Mouse (Mus musculus): Measurements from ENCODE around the gene 1810009J06Rik. TPM values are rescaled to one million over a fixed set of nuclear protein-coding genes. Genes with fewer than 3 reads are reported as not detected.
"Not testable (repeated sequence)": the region's sequence is repeated elsewhere in the genome, so short reads cannot be mapped to it uniquely, and the experiment has no call there.

The 1810009J06Rik gene
- not detected in 2 replicates for polyA plus RNA-seq (2015; fragmentation: Nextera tagmentation; extraction: Ambion mirVana)

GRCm38 (mm10) chr6:40964454-40964853 lies at the start of gene 1810009J06Rik:
Gene 1810009J06Rik, plus strand, starts transcription at chr6:40964754.
- not testable (repeated sequence) for H3K9ac ChIP-seq (replicated peaks; ENCODE audit: low read depth, low read length); H3K27ac ChIP-seq (ENCODE audit: low read length); H3K4me2 ChIP-seq (ENCODE audit: low read length); H3K27me3 ChIP-seq (replicated peaks; ENCODE audit: control insufficient read depth, insufficient read depth, low read length); ATAC-seq; H3K4me3 ChIP-seq (replicated peaks; ENCODE audit: low read length); H3K36me3 ChIP-seq (ENCODE audit: control insufficient read depth, insufficient read depth); H3K9me3 ChIP-seq (ENCODE audit: control insufficient read depth, low read length); H3K4me1 ChIP-seq (replicated peaks; ENCODE audit: control insufficient read depth, insufficient read depth, low read length)
- 88% methylated on average over 2 of the region's 2 CpGs for WGBS

- WGBS = 81% methylated on average over 4 of the region's 4 CpGs
- ATAC-seq = no peak
- Histone ChIP-seq H3K36me3 (ENCODE audit: control insufficient read depth, insufficient read depth) (no peaks in the 10 kb centered on the region), H3K9me3 (ENCODE audit: control insufficient read depth, low read length) (no peaks in the 10 kb centered on the region), H3K4me1 (replicated peaks; ENCODE audit: control insufficient read depth, insufficient read depth, low read length) (no peaks in the 10 kb centered on the region), H3K4me2 (ENCODE audit: low read length) (no peak overlapping the region), H3K27me3 (replicated peaks; ENCODE audit: control insufficient read depth, insufficient read depth, low read length) (no peaks in the 10 kb centered on the region), H3K9ac (replicated peaks; ENCODE audit: low read depth, low read length) (no peak overlapping the region), H3K27ac (ENCODE audit: low read length) (no peak overlapping the region), H3K4me3 (replicated peaks; ENCODE audit: low read length) (no peak overlapping the region)
Observed at GRCm38 (mm10) chr6:40919954-40920353, 44.6 kb upstream of the 1810009J06Rik start.

- Histone ChIP-seq H3K27me3 (replicated peaks; ENCODE audit: control insufficient read depth, insufficient read depth, low read length) (no peaks in the 10 kb centered on the region), H3K9me3 (ENCODE audit: control insufficient read depth, low read length) (no peaks in the 10 kb centered on the region), H3K9ac (replicated peaks; ENCODE audit: low read depth, low read length) (no peak within 1 kb of the TSS), H3K36me3 (ENCODE audit: control insufficient read depth, insufficient read depth) (no peaks in the 10 kb centered on the region), H3K4me3 (replicated peaks; ENCODE audit: low read length) (no peak within 1 kb of the TSS), H3K4me1 (replicated peaks; ENCODE audit: control insufficient read depth, insufficient read depth, low read length) (no peaks in the 10 kb centered on the region), H3K4me2 (ENCODE audit: low read length) (no peak within 1 kb of the TSS), H3K27ac (ENCODE audit: low read length) (no peak within 1 kb of the TSS)
- no peak for ATAC-seq
- 94% methylated on average over 10 of the region's 10 CpGs for WGBS
Observed at GRCm38 (mm10) chr6:40940457-40940856, 24.1 kb upstream of the 1810009J06Rik start, which contains the start of gene 1700074P13Rik. Gene 1700074P13Rik, minus strand, starts transcription at chr6:40940557.

- Histone ChIP-seq H3K27me3 (replicated peaks; ENCODE audit: control insufficient read depth, insufficient read depth, low read length) (no peaks in the 10 kb centered on the region), H3K9me3 (ENCODE audit: control insufficient read depth, low read length) (no peaks in the 10 kb centered on the region), H3K4me3 (replicated peaks; ENCODE audit: low read length) (no peak within 1 kb of the TSS), H3K27ac (ENCODE audit: low read length) (no peak within 1 kb of the TSS), H3K36me3 (ENCODE audit: control insufficient read depth, insufficient read depth) (no peaks in the 10 kb centered on the region), H3K4me2 (ENCODE audit: low read length) (no peak within 1 kb of the TSS), H3K9ac (replicated peaks; ENCODE audit: low read depth, low read length) (no peak within 1 kb of the TSS), H3K4me1 (replicated peaks; ENCODE audit: control insufficient read depth, insufficient read depth, low read length) (no peaks in the 10 kb centered on the region)
- ATAC-seq = no peak
Observed at GRCm38 (mm10) chr6:40951770-40952169, 12.8 kb upstream of the 1810009J06Rik start, which contains the start of gene Gm4744. Gene Gm4744, minus strand, starts transcription at chr6:40951870.

- Histone ChIP-seq H3K9me3 (ENCODE audit: control insufficient read depth, low read length) (no peaks in the 10 kb centered on the region), H3K9ac (replicated peaks; ENCODE audit: low read depth, low read length) (no peak overlapping the region)
Observed at GRCm38 (mm10) chr6:40953716-40954115, 10.8 kb upstream of the 1810009J06Rik start.

GRCm38 (mm10) chr6:40999379-40999778 lies 34.8 kb downstream of the 1810009J06Rik start, which contains the start of gene Gm2663:
Gene Gm2663, minus strand, starts transcription at chr6:40999479.
- ATAC-seq; H3K36me3 ChIP-seq (ENCODE audit: control insufficient read depth, insufficient read depth); H3K27ac ChIP-seq (ENCODE audit: low read length); H3K9ac ChIP-seq (replicated peaks; ENCODE audit: low read depth, low read length); H3K27me3 ChIP-seq (replicated peaks; ENCODE audit: control insufficient read depth, insufficient read depth, low read length); H3K9me3 ChIP-seq (ENCODE audit: control insufficient read depth, low read length); H3K4me2 ChIP-seq (ENCODE audit: low read length); H3K4me1 ChIP-seq (replicated peaks; ENCODE audit: control insufficient read depth, insufficient read depth, low read length); H3K4me3 ChIP-seq (replicated peaks; ENCODE audit: low read length): not testable (repeated sequence)

More at GRCm38 (mm10) chr6:40953716-40954115, 10.8 kb upstream of the 1810009J06Rik start:
- no peaks in the 10 kb centered on the region for H3K36me3 ChIP-seq (ENCODE audit: control insufficient read depth, insufficient read depth)
- no peak overlapping the region for H3K4me3 ChIP-seq (replicated peaks; ENCODE audit: low read length)
- H3K4me1 ChIP-seq (replicated peaks; ENCODE audit: control insufficient read depth, insufficient read depth, low read length) = no peaks in the 10 kb centered on the region
- 57% methylated on average over 2 of the region's 2 CpGs for WGBS
- no peak for ATAC-seq
- H3K4me2 ChIP-seq (ENCODE audit: low read length) = no peak overlapping the region
- H3K27me3 ChIP-seq (replicated peaks; ENCODE audit: control insufficient read depth, insufficient read depth, low read length) = no peaks in the 10 kb centered on the region
- no peak overlapping the region for H3K27ac ChIP-seq (ENCODE audit: low read length)

- Histone ChIP-seq H3K9me3 (ENCODE audit: control insufficient read depth, low read length) (no peaks in the 10 kb centered on the region), H3K4me3 (replicated peaks; ENCODE audit: low read length) (no peak overlapping the region), H3K36me3 (ENCODE audit: control insufficient read depth, insufficient read depth) (no peaks in the 10 kb centered on the region), H3K9ac (replicated peaks; ENCODE audit: low read depth, low read length) (no peak overlapping the region), H3K4me1 (replicated peaks; ENCODE audit: control insufficient read depth, insufficient read depth, low read length) (no peaks in the 10 kb centered on the region), H3K27me3 (replicated peaks; ENCODE audit: control insufficient read depth, insufficient read depth, low read length) (no peaks in the 10 kb centered on the region), H3K4me2 (ENCODE audit: low read length) (no peak overlapping the region), H3K27ac (ENCODE audit: low read length) (no peak overlapping the region)
- WGBS = 80% methylated on average over 4 of the region's 4 CpGs
- no peak for ATAC-seq
Observed at GRCm38 (mm10) chr6:41015065-41015464, 50.5 kb downstream of the 1810009J06Rik start.

Other genes with a start within 250 kb of the 1810009J06Rik start
- not detected in 2 replicates for gene Moxd2, start 77.3 kb upstream of the 1810009J06Rik start, polyA plus RNA-seq (2015; fragmentation: Nextera tagmentation; extraction: Ambion mirVana)
- gene Prss58, start 64.4 kb upstream of the 1810009J06Rik start, polyA plus RNA-seq (2015; fragmentation: Nextera tagmentation; extraction: Ambion mirVana) = not detected in 2 replicates
- not detected in 2 replicates for gene 1700074P13Rik, start 24.2 kb upstream of the 1810009J06Rik start, polyA plus RNA-seq (2015; fragmentation: Nextera tagmentation; extraction: Ambion mirVana)
- not detected in 2 replicates for gene Gm4744, start 12.9 kb upstream of the 1810009J06Rik start, polyA plus RNA-seq (2015; fragmentation: Nextera tagmentation; extraction: Ambion mirVana)
- gene Gm2663, start 34.7 kb downstream of the 1810009J06Rik start, polyA plus RNA-seq (2015; fragmentation: Nextera tagmentation; extraction: Ambion mirVana) = not detected in 2 replicates
- not detected in 2 replicates for gene 2210010C04Rik, start 70.8 kb downstream of the 1810009J06Rik start, polyA plus RNA-seq (2015; fragmentation: Nextera tagmentation; extraction: Ambion mirVana)